Mouse (Mus musculus) CH12.LX (cell line): Measurements from ENCODE around the gene C5ar1.

Experiments
- CTCF ChIP-seq, 2 experiments: IDR thresholded peaks in 1 of 2; conservative IDR thresholded peaks in 1 of 2; 2 replicates each; pipeline ENCODE4 v1.5.1; 2011 to 2012; ENCODE audit warnings: low read depth in 2 of 2, low read length in 2 of 2, improper control_type of control experiment in 1 of 2, inconsistent platforms in 1 of 2, mild to moderate bottlenecking in 1 of 2, moderate library complexity in 1 of 2
- E2F4 ChIP-seq: IDR thresholded peaks from 2 replicates; pipeline ENCODE4 v1.6.1; 2011; ENCODE audit warnings: low read depth, low read length, improper control_type of control experiment; ENCODE audit not compliant: insufficient replicate concordance
- ELF1 ChIP-seq: IDR thresholded peaks from 2 replicates; pipeline ENCODE4 v1.6.1; 2014; ENCODE audit warnings: low read depth, mild to moderate bottlenecking, inconsistent platforms, low read length, improper control_type of control experiment
- EP300 ChIP-seq: IDR thresholded peaks from 2 replicates; pipeline ENCODE4 v1.6.1; 2011; ENCODE audit warnings: low read length, improper control_type of control experiment
- MAFK ChIP-seq: IDR thresholded peaks from 2 replicates; pipeline ENCODE4 v1.6.1; 2011; ENCODE audit warnings: low read length, improper control_type of control experiment; ENCODE audit not compliant: insufficient replicate concordance
- MAX ChIP-seq: IDR thresholded peaks from 2 replicates; pipeline ENCODE4 v1.6.1; 2011; ENCODE audit warnings: low read length, improper control_type of control experiment
- POLR2A ChIP-seq: IDR thresholded peaks from 2 replicates; pipeline ENCODE4 v1.6.1; 2011; ENCODE audit warnings: low read depth, mild to moderate bottlenecking, improper control_type of control experiment, low read length
- TCF12 ChIP-seq: IDR thresholded peaks from 2 replicates; pipeline ENCODE4 v1.6.1; 2014; ENCODE audit warnings: low read depth, mild to moderate bottlenecking, inconsistent platforms, low read length, improper control_type of control experiment
- USF1 ChIP-seq: IDR thresholded peaks from 2 replicates; pipeline ENCODE4 v1.6.1; 2014; ENCODE audit warnings: low read depth, mild to moderate bottlenecking, inconsistent platforms, low read length, improper control_type of control experiment

DNA sequence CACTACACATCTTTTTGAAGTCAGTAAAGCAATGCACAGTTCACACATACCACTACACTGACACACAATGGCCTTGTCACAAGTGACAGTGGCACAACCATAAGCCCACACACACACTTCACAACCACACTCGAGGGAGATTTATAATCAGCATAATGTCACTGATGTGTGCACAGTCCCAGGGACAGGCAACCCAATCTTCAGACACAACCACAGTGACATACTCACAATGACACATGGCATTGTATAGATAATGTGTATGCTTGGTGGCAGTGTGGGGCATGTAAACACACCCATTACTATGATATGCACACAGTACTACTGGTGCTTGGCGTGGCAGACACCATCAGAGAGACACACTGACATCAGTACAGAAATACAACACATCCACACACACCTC, 36.8 kb upstream of the C5ar1 start:
- TF ChIP-seq CTCF (conservative IDR thresholded peaks at IDR 0.05 in 1 of 2, IDR thresholded peaks at IDR 0.05 in 1 of 2; ENCODE audit: low read depth in 2 of 2, low read length in 2 of 2) = no peak
- TF ChIP-seq POLR2A = no peak
- no peak for TF ChIP-seq TCF12
- no peak for TF ChIP-seq USF1
- no peak for TF ChIP-seq E2F4
- TF ChIP-seq MAX = no peak
- TF ChIP-seq MAFK = no peak
- no peak for TF ChIP-seq EP300
- TF ChIP-seq ELF1 = no peak
